Mouse (Mus musculus): ENCODE results near the gene Nek5.
A peak's percentile ranks its signal among the peaks of the same experiment; 100 is the strongest.

DNA sequence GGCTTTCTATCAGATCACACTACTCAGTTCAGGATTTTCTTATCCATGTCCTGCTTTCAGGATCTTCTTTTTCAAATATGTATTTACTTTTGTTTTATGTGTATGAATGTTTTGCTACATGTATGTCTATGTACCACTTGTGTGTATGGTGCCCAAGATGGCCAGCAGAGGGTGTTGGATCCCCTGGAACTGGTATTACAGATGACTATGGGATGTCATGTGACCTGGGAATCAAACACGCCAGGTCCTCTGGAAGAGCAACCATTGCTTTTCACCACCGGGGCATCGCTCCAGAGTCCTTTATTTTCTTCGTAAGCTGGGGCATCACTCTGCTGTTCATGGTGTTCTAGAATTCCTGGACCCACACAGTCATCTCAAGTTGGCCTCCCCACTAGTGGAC is 35.6 kb downstream of the Nek5 start:
- peak; percentile 20; the same call in 1 of the 2 replicates for TF ChIP-seq CTCF (conservative IDR thresholded peaks at IDR 0.05; ENCODE audit: low read length)
- no peak for TF ChIP-seq NANOG (IDR thresholded peaks at IDR 0.05; ENCODE audit: borderline replicate concordance, low read length)
